Mouse (Mus musculus): ENCODE measurements at regions not wholly inside any gene's neighbourhood (a gene's known extent, or its start where the extent isn't known, plus 50 kb on each side); places are given as distances from the start of the nearest gene placed in this dataset.

GRCm38 (mm10) chr10:56770629-56771028 lies 393.5 kb downstream of the Gja1 start:
- DNase-seq (ENCODE audit: low spot score in 2 of 2), result no peak

- no peak for DNase-seq (ENCODE audit: low spot score in 2 of 2)
These were observed 405.1 kb downstream of the Gja1 start for GRCm38 (mm10) chr10:56782265-56782664.

- no peak for DNase-seq (ENCODE audit: low spot score in 2 of 2)
These were observed 406.8 kb downstream of the Gja1 start for GRCm38 (mm10) chr10:56783941-56784340.

DNA sequence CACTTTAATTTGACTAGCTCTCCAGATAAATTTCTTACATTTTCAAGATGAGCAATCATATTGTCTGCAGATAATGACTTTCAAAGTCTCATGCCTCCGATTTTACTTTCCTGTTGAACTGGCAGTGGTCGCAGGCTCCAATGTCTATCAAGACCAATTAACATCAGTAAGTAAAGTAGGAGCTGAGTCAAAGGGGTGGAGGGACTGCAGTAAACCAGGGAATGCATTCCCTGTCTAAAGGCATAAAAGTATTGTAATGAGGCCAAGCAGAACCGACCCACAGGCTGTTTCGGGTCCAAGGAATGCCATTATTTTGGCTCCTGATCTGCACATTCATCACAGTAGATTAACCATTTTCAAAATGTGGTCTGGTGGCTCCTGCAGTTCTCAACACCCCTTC lies 411.0 kb downstream of the Gja1 start:
- DNase-seq (ENCODE audit: low spot score in 2 of 2), result no peak

GRCm38 (mm10) chr10:56793074-56793473 lies 415.9 kb downstream of the Gja1 start:
- DNase-seq (ENCODE audit: low spot score in 2 of 2), result no peak

DNA sequence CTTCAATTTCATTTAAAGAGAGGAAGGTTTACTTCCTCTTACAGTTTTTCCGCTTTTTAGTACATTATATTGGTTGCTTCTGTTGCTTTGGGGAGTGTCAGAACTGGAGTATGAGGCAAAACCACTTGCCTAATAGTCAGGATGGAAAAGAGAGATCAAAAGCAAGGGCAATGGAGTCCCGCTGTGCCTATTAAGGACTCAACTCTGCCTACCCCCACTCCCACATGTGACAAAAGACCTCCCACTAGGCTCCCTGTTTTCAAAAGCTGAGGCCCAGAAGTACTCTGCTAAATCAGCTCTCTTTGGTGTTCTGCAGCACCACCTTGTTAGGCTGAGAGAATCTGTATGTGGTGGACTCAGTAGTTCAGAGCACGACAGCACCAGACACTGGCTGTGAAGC lies 418.3 kb downstream of the Gja1 start:
- no peak for DNase-seq (ENCODE audit: low spot score in 2 of 2)

DNA sequence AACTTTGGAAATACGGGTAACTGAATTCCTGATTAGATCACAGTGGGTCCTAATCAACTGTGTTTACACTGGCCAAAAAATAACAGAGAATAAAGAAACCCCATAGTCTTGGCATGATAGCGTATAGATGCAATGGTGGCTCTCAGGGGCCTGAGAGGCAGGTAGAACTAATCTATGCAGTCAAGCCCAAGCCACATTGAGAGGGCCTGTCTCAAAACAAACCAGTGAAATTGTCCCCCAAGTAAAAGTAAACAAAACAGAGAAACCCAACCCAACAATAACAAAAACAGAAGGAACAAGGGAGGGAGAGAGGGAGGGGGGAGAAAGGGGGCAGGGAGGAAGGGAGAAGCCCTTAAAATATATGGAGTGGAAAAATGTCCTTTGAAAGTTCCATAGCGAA lies 422.2 kb downstream of the Gja1 start:
- DNase-seq (ENCODE audit: low spot score in 2 of 2), result no peak

GRCm38 (mm10) chr10:56799745-56800144 lies 422.6 kb downstream of the Gja1 start:
- no peak for DNase-seq (ENCODE audit: low spot score in 2 of 2)

DNA sequence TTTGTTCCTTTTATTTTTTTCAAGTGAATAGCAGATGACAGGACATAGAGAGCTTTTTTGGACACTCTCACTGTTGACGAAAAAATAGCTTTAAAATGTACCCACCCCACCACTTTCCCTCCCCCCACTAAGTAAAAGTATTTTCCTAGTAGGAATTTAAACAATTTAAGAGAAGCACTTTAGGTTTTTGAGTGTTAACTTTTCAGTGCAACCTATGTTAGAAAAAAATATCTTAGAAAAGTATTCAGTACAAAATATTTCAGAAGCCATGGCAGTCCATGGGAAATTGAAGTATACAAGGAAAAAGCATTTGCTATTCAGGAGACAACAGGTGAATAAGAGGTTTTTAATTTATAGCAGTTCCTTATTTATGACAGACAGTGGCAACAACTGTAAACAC lies 431.9 kb downstream of the Gja1 start:
- no peak for DNase-seq (ENCODE audit: low spot score in 2 of 2)

DNA sequence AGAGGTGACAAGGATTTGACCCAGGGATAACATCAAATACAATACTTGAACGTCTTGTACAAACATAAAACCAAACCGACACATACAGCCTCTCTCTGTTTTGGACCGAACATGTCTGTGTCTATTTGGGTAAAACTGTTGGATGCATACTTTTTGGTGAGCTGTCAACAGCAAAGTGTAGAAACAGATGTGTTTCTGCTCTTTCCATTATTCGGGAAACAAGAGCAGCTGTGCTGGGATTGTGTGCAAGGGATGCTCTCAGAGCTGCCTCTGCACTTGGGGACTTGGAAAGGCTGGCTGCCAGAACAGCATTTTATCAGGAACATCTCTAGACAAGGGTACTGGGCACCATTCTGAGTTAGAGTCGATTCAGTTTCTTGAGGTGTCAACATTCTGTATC lies 445.0 kb downstream of the Gja1 start:
- no peak for DNase-seq (ENCODE audit: low spot score in 2 of 2)

- no peak for DNase-seq (ENCODE audit: low spot score in 2 of 2)
These were observed 454.2 kb downstream of the Gja1 start for GRCm38 (mm10) chr10:56831331-56831730.

DNA sequence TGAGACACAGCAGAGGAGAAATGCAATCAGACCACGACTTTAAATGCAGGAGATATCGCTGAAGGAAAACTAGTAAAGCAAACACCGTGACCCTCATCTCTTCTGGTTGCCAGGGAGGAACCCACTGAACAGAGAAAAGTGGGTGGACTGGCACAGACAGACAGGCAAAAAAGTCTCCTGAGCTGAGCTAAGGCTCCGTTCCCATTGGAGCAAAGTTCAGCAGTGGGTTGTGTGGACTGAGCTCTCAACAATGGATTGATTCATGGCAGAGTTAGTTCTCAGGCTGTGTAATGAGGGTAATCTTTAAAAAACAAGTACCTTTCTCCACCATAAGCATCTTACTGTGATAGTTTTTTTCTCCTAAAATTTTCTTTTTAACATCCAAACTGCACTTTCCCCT lies 454.8 kb downstream of the Gja1 start:
- no peak for DNase-seq (ENCODE audit: low spot score in 2 of 2)

- no peak for DNase-seq (ENCODE audit: low spot score in 2 of 2)
These were observed 459.0 kb downstream of the Gja1 start for GRCm38 (mm10) chr10:56836130-56836529.

GRCm38 (mm10) chr10:56839006-56839495 lies 461.9 kb downstream of the Gja1 start:
- no peak for DNase-seq (ENCODE audit: low spot score in 2 of 2)

GRCm38 (mm10) chr10:56839545-56839944 lies 462.4 kb downstream of the Gja1 start:
- no peak for DNase-seq (ENCODE audit: low spot score in 2 of 2)

DNA sequence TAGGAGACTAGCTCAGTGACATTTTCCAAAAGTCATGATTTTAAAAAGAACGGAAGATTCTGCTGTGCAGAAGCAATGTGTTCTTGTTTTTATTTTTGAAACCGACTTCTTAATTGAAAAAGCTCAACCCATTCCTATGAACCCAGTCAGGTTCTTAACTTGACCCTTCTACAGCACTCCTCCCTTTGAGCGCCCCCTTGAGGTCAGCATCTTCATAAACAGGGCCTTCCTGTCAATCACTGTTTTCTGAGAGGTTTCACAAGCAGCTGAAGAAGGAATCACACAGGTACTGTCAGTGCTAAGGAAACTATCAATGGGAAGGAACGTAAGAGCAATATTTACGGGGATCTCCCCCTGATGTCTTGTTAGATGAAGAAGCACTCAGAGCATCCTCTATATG lies 463.6 kb downstream of the Gja1 start:
- DNase-seq (ENCODE audit: low spot score in 2 of 2), result no peak

DNA sequence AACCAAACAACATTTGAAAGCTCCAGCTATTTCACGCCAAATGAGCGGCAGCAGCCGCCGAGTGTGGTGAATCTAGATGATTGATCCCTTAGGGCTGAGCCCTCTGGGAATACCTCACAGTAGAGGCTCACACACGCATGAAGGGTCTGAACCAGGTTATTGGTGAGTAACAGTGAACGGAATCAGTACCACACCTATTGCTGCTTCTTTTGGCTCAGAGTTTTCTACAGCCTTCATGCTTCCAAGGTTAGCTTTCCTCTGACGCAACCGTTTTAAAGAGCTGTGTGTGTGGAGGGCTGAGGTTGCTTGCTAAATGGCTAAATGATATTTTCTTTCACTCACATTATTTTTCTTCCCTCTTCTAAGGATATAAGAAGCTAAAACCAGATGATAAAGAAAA lies 464.4 kb downstream of the Gja1 start:
- DNase-seq (ENCODE audit: low spot score in 2 of 2), result no peak

DNA sequence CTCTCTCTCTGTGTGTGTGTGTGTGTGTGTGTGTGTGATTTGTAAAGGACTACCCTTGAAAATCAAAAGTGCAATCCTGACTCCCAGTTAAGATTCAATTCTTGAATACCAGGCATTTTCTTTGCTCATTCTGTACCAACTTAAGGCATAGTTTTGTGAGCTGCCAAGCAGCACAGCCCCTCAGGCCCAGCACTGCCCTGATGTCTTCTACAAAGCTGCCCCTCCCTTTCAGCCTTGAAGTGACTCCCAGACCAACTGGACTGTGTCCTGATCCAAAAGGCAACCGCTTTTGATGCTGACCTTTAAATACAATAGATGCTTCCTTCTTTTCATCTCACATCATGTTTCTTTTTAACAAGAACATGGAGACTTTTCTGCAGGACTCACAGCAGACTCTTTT lies 464.8 kb downstream of the Gja1 start:
- DNase-seq (ENCODE audit: low spot score in 2 of 2), result no peak

DNA sequence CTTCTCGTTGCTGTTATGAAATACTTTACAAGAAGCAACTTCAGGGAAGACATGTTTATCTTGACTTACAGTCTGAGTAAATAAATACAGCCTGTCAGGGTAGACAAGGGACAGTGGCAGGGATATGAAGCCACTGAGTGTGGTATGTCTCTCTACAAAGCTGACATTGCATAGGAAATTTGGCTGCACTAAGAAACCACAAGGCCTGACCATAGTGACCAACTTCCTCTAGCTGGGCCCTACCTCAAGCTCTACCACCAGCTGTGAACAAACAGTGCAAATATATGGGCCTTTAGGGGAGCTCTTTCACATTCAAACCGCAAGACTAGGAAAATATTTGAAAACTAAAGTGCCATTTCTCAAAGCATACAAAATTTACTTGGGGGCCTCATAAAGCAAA lies 475.4 kb downstream of the Gja1 start:
- DNase-seq (ENCODE audit: low spot score in 2 of 2), result peak; percentile 4 to 26

DNA sequence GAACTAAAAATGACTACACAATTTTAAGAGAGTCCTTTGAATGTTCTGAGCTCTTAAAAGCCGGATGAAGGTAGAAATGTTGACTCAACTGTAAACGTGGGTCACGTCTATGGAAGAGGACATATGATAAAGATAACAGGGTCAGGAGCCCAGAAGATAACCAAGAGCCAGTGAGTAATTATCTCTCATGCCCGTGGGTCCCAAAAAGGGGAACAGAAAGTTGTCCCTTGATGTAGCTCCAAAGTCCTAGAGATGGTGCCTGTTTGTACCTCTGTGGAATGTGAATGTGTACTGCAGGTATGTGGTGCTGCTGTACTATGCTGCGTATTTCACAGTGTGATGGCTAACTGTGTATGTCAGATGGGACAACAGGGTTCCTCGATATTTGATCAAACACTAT lies 479.1 kb downstream of the Gja1 start:
- no peak for DNase-seq (ENCODE audit: low spot score in 2 of 2)

GRCm38 (mm10) chr10:56879744-56880143 lies 502.6 kb downstream of the Gja1 start:
- DNase-seq (ENCODE audit: low spot score in 2 of 2), result no peak

- no peak for DNase-seq (ENCODE audit: low spot score in 2 of 2)
These were observed 503.0 kb downstream of the Gja1 start for GRCm38 (mm10) chr10:56880154-56880591.

GRCm38 (mm10) chr10:56884456-56885410 lies 507.6 kb downstream of the Gja1 start:
- DNase-seq (ENCODE audit: low spot score in 2 of 2), result no peak

All from natural killer cell, adult 2 months (primary cell).